Mouse (Mus musculus) splenic B cell, adult 2 months (primary cell): ENCODE data around the gene Ckap2l.

Experiments
- DNase-seq: peaks from one replicate; pipeline ENCODE4 v3.0.0-alpha.2; 2011; ENCODE audit warnings: low read depth, low spot score
- H3K27me3 ChIP-seq: 2 replicates; pipeline ENCODE4 v1.6.1; 2012; ENCODE audit warnings: mild to moderate bottlenecking, low read length, moderate library complexity, mixed read lengths; ENCODE audit not compliant: control insufficient read depth, poor library complexity, insufficient read depth, severe bottlenecking
- H3K36me3 ChIP-seq: 2 replicates; pipeline ENCODE4 v1.6.1; 2012; ENCODE audit warnings: mild to moderate bottlenecking, low read length, moderate library complexity, mixed read lengths; ENCODE audit not compliant: control insufficient read depth, poor library complexity, insufficient read depth, severe bottlenecking

Gene Ckap2l

DNA sequence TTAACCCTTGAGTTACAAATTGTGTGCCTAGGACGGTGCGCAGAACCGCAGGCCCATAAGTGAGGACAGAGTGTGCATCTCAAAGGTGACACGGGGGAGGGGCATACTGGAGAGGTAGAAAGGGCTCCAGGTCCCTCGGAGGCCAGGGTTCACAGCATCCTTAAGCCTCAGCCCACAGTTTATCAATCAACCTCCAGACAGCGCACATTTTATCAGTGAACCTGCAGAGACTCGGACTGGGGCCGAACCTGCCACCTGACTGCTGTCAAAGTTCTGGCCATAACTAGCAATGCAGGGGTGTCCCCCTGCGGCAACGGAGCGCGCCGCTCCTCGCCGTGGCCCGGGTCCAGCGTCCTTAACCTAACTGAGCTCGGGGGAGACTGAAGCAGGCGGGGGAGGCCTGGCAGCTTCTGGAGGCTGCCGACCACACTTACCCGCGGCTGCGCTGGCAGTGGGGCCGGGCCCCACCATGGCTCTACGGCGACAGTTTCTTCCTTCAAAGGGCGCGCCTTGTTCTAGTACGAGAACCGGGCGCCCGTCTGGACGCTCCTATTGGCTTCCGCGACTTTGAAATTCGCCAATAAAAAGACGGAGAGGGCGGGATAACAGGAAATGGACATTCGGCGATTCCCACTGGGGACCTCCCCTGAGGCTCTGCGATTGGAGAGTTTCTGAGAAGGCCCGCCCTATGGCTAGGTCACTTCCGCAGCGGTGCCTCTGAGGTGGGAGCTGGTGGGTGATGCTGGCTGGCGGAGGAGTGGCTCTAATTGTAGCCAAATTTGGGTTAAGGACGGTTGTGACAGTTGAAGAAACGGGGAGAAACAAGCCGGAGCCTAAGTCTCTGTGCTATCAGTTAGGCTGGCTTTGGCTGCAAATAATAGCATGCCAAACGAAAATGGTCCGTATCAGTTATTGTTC is at the start of gene Ckap2l:
TSS of gene Ckap2l (minus strand) at position 542 of the 918 bp plus-strand sequence.
- H3K27me3 ChIP-seq, result no peaks in the 10 kb centered on the region; the same call in 1 of the 2 replicates
- H3K36me3 ChIP-seq, result no peaks in the 10 kb centered on the region
- DNase-seq, result peak; percentile 98

- H3K27me3 ChIP-seq, result no peaks in the 10 kb centered on the region
- H3K36me3 ChIP-seq, result no peaks in the 10 kb centered on the region
- peak; percentile 72 for DNase-seq
Observed at GRCm38 (mm10) chr2:129338138-129338621, 41.2 kb upstream of the Ckap2l start.

- H3K27me3 ChIP-seq, result no peaks in the 10 kb centered on the region
- no peaks in the 10 kb centered on the region for H3K36me3 ChIP-seq
- no peak for DNase-seq
Observed at GRCm38 (mm10) chr2:129333471-129333870, 36.5 kb upstream of the Ckap2l start.

- H3K27me3 ChIP-seq, result no peaks in the 10 kb centered on the region
- DNase-seq, result no peak
Observed at GRCm38 (mm10) chr2:129330540-129330939, 33.5 kb upstream of the Ckap2l start.

GRCm38 (mm10) chr2:129330024-129330423 is 33.0 kb upstream of the Ckap2l start:
- DNase-seq, result no peak
- Histone ChIP-seq H3K36me3 (no peaks in the 10 kb centered on the region), H3K27me3 (no peaks in the 10 kb centered on the region)

More at GRCm38 (mm10) chr2:129330540-129330939, 33.5 kb upstream of the Ckap2l start:
- no peaks in the 10 kb centered on the region for H3K36me3 ChIP-seq

- no peaks in the 10 kb centered on the region for H3K27me3 ChIP-seq
- no peaks in the 10 kb centered on the region for H3K36me3 ChIP-seq
- DNase-seq, result no peak
Observed at GRCm38 (mm10) chr2:129328238-129328637, 31.2 kb upstream of the Ckap2l start.

DNA sequence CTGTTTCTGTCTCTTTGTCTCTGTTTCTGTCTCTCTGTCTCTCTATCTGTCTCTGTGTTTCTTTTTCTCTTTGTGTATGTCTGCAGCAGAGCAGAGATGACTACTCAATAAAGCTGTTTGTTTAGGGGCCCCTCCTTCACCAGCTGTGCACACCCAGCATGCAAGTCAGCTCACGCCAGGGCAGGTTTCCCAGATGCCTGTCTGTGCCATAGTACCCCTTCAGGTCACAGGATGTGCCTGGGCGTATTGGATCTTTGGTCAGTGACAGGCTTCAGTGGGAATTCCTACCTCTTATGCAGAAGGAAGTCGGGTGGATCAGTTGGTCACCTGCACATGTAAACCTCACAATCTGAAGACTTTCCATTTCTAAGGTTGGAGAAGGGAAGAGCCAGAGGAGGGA is 27.2 kb upstream of the Ckap2l start:
- H3K36me3 ChIP-seq, result no peaks in the 10 kb centered on the region
- DNase-seq, result no peak
- H3K27me3 ChIP-seq, result no peaks in the 10 kb centered on the region

DNA sequence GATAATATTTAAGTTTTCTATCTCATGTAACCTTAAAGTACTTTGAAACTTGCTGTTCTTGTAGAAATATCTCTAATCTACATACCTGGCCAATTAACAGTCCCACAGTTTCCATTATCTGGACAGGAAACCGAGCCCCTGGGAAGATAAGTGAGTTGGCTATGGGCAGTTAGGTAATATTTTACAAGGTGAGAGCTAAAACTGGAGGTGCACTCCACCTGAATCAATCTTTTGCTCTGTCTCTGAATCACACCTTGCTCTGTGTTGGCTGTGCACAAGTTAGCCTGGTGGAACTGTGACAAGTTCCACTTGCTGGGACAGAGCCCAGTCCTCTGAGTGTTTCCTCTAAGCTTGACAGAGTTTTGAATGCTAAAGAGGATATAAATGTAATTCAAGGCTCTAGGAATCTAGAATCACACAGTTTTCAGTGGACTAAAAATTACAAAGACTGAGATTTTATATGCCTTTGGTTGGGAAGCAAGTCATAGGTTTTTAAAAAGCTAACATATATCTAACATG is 25.2 kb upstream of the Ckap2l start:
- DNase-seq, result no peak
- H3K36me3 ChIP-seq, result no peaks in the 10 kb centered on the region

GRCm38 (mm10) chr2:129320033-129320605 is 23.1 kb upstream of the Ckap2l start:
- H3K27me3 ChIP-seq, result no peaks in the 10 kb centered on the region
- no peaks in the 10 kb centered on the region for H3K36me3 ChIP-seq
- no peak for DNase-seq

More for the DNA sequence above, 25.2 kb upstream of the Ckap2l start:
- no peaks in the 10 kb centered on the region for H3K27me3 ChIP-seq

- no peaks in the 10 kb centered on the region for H3K36me3 ChIP-seq
- H3K27me3 ChIP-seq, result no peaks in the 10 kb centered on the region
- DNase-seq, result peak; percentile 47
Observed at GRCm38 (mm10) chr2:129315831-129316230, 18.8 kb upstream of the Ckap2l start.

DNA sequence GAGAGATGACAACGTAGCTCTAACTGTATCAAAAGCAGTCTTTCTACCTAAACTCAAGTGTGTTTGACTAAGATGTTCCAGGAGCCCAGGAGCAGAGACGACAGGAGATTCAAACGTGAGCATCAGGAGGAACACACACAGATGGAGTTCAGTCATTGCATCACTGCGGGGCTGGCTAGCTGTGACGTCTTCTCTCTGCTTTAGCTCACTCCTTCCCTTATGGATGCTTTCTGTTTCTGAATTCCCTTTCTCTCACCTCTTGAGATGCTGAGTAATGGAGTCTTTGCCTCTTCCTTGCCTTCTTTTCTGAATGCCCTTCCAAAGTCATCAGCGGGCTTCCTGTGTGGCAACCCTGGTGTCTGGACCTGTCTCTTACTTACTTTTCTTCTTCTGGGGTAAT is 17.9 kb upstream of the Ckap2l start:
- H3K27me3 ChIP-seq, result no peaks in the 10 kb centered on the region
- no peaks in the 10 kb centered on the region for H3K36me3 ChIP-seq
- no peak for DNase-seq

- peak; percentile 65 for DNase-seq
- Histone ChIP-seq H3K27me3 (no peaks in the 10 kb centered on the region), H3K36me3 (no peaks in the 10 kb centered on the region)
Observed at GRCm38 (mm10) chr2:129313934-129314333, 16.9 kb upstream of the Ckap2l start.

DNA sequence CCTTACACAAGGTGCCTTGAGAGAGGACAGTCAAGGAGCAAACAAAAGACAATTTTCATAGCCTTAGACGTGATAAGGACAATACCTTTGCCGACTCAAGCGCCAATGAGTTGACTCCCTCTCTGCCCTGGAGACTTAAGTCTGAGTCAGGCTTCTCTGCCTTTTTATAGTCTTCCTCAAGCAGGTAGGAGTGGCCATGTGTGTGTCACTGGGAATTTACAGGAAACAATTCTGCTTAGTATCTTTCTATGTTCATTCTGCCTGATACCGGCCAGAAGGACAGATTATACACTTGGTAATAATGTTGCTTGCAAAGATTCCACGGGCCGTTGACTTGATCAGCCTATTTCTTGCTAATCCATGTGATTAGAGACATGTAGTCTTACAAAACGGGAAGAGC is 12.8 kb upstream of the Ckap2l start, which contains the start of gene Il1a:
TSS of gene Il1a (minus strand) at position 137 of the 400 bp plus-strand sequence.
- DNase-seq, result no peak
- H3K27me3 ChIP-seq, result no peaks in the 10 kb centered on the region
- no peaks in the 10 kb centered on the region for H3K36me3 ChIP-seq

DNA sequence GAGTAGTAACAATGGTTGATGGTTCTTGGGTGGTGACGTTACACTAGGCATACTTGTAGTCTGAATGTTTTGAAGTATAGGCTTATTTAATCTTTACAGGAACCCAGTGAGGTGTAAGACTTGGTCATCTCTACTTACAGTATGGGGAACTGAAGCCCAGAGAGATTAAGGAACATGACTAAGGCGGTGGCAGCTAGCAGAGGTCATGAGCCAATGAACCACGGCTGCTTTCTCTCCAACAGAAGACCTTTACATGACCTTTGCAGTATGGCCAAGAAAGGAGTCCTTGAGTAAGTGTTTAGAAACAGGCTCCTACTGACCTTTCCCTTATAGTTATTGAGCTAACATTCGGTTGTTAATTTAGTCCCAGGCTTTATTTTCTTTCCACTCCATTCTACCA is 9.0 kb upstream of the Ckap2l start:
- DNase-seq, result peak; percentile 56
- Histone ChIP-seq H3K27me3 (no peaks in the 10 kb centered on the region), H3K36me3 (no peaks in the 10 kb centered on the region)

DNA sequence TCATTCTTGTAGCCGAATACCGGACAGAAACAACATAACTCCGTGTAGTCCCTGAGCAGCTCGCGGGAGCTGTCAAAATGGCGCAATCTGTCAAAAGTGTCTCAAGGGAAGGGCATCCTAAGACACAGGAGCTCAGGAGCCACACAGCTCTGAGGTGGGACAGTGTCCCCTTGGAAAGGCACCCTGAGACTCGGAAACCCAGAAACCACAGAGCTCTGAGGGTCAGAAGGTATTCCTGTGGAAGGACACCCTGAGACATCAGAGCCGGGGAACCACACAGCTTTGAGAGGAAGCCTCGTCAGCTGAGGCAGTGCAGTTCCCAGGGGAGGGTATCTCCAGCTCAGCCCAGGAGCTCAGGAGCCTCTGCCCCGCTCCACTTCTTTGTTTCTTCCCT is 574 bp upstream of the Ckap2l start:
- no peaks in the 10 kb centered on the region for H3K36me3 ChIP-seq
- DNase-seq, result peak; percentile 74
- no peaks in the 10 kb centered on the region; the same call in 1 of the 2 replicates for H3K27me3 ChIP-seq
